Mouse (Mus musculus): Measurements from ENCODE around the gene C1qtnf1. TPM values are rescaled to one million over a fixed set of nuclear protein-coding genes. Genes with fewer than 3 reads are reported as not detected.

C1qtnf1 gene
- polyA plus RNA-seq, 1 experiment from 2014 or later: 8.2 TPM

- peak overlapping the region; percentile 58 for H3K9ac ChIP-seq (ENCODE audit: low read length)
- H3K9me3 ChIP-seq (ENCODE audit: control insufficient read depth, low read length): no peaks in the 10 kb centered on the region
- H3K4me1 ChIP-seq (replicated peaks; ENCODE audit: control insufficient read depth, insufficient read depth, low read length): peaks cover 45% of the 10 kb centered on the region
- WGBS: 28% methylated on average over 8 of the region's 8 CpGs
- no peaks in the 10 kb centered on the region for H3K27me3 ChIP-seq (ENCODE audit: control insufficient read depth, insufficient read depth, low read depth, low read length)
- peak overlapping the region; percentile 83 for H3K27ac ChIP-seq (ENCODE audit: low read length)
- ATAC-seq (ENCODE audit: low read depth): 0 out of 2 replicates have a peak, but pooled peaks have one; percentile 8
- H3K36me3 ChIP-seq (ENCODE audit: control insufficient read depth, insufficient read depth, low read length): no peaks in the 10 kb centered on the region
- peak overlapping the region; percentile 53 for H3K4me2 ChIP-seq (ENCODE audit: low read depth, low read length)
- H3K4me3 ChIP-seq (ENCODE audit: low read length): peak overlapping the region; percentile 40
These were observed 1.1 kb downstream of the C1qtnf1 start for GRCm38 (mm10) chr11:118428944-118429709.

- peak overlapping the region; percentile 23; the same call in 1 of the 2 replicates for H3K27ac ChIP-seq (ENCODE audit: low read length)
- H3K36me3 ChIP-seq (ENCODE audit: control insufficient read depth, insufficient read depth, low read length): no peaks in the 10 kb centered on the region
- H3K4me1 ChIP-seq (replicated peaks; ENCODE audit: control insufficient read depth, insufficient read depth, low read length): peaks cover 36% of the 10 kb centered on the region
- no peaks in the 10 kb centered on the region for H3K27me3 ChIP-seq (ENCODE audit: control insufficient read depth, insufficient read depth, low read depth, low read length)
- H3K9me3 ChIP-seq (ENCODE audit: control insufficient read depth, low read length): no peaks in the 10 kb centered on the region
- H3K4me2 ChIP-seq (ENCODE audit: low read depth, low read length): no peak overlapping the region
- no peak overlapping the region for H3K4me3 ChIP-seq (ENCODE audit: low read length)
- H3K9ac ChIP-seq (ENCODE audit: low read length): no peak overlapping the region
- 19% methylated on average over 4 of the region's 4 CpGs for WGBS
- ATAC-seq (ENCODE audit: low read depth): no peak
These were observed 2.4 kb downstream of the C1qtnf1 start for GRCm38 (mm10) chr11:118430291-118430885.

GRCm38 (mm10) chr11:118431100-118431948, 3.3 kb downstream of the C1qtnf1 start:
- Histone ChIP-seq H3K27ac (ENCODE audit: low read length) (no peak overlapping the region), H3K4me3 (ENCODE audit: low read length) (no peak overlapping the region), H3K9ac (ENCODE audit: low read length) (no peak overlapping the region), H3K9me3 (ENCODE audit: control insufficient read depth, low read length) (no peaks in the 10 kb centered on the region), H3K4me2 (ENCODE audit: low read depth, low read length) (no peak overlapping the region), H3K27me3 (ENCODE audit: control insufficient read depth, insufficient read depth, low read depth, low read length) (no peaks in the 10 kb centered on the region), H3K36me3 (ENCODE audit: control insufficient read depth, insufficient read depth, low read length) (no peaks in the 10 kb centered on the region), H3K4me1 (replicated peaks; ENCODE audit: control insufficient read depth, insufficient read depth, low read length) (peaks cover 36% of the 10 kb centered on the region)
- WGBS: 75% methylated on average over 16 of the region's 16 CpGs
- ATAC-seq (ENCODE audit: low read depth): no peak

GRCm38 (mm10) chr11:118433398-118433868, 5.4 kb downstream of the C1qtnf1 start:
- WGBS: 37% methylated on average over 10 of the region's 10 CpGs
- peak; percentile 37 for ATAC-seq (ENCODE audit: low read depth)
- peak overlapping the region; percentile 32 for H3K9ac ChIP-seq (ENCODE audit: low read length)
- no peaks in the 10 kb centered on the region for H3K27me3 ChIP-seq (ENCODE audit: control insufficient read depth, insufficient read depth, low read depth, low read length)
- H3K4me1 ChIP-seq (replicated peaks; ENCODE audit: control insufficient read depth, insufficient read depth, low read length): peaks cover 30% of the 10 kb centered on the region
- H3K4me2 ChIP-seq (ENCODE audit: low read depth, low read length): peak overlapping the region; percentile 52
- H3K36me3 ChIP-seq (ENCODE audit: control insufficient read depth, insufficient read depth, low read length): no peaks in the 10 kb centered on the region
- H3K9me3 ChIP-seq (ENCODE audit: control insufficient read depth, low read length): no peaks in the 10 kb centered on the region
- H3K4me3 ChIP-seq (ENCODE audit: low read length): peak overlapping the region; percentile 33
- H3K27ac ChIP-seq (ENCODE audit: low read length): peak overlapping the region; percentile 56

GRCm38 (mm10) chr11:118434093-118434492, 6.1 kb downstream of the C1qtnf1 start:
- Histone ChIP-seq H3K9me3 (ENCODE audit: control insufficient read depth, low read length) (no peaks in the 10 kb centered on the region), H3K4me3 (ENCODE audit: low read length) (peak overlapping the region; percentile 33), H3K27me3 (ENCODE audit: control insufficient read depth, insufficient read depth, low read depth, low read length) (no peaks in the 10 kb centered on the region), H3K4me1 (replicated peaks; ENCODE audit: control insufficient read depth, insufficient read depth, low read length) (peaks cover 31% of the 10 kb centered on the region), H3K4me2 (ENCODE audit: low read depth, low read length) (peak overlapping the region; percentile 52), H3K9ac (ENCODE audit: low read length) (peak overlapping the region; percentile 32), H3K36me3 (ENCODE audit: control insufficient read depth, insufficient read depth, low read length) (no peaks in the 10 kb centered on the region), H3K27ac (ENCODE audit: low read length) (peak overlapping the region; percentile 56)
- ATAC-seq (ENCODE audit: low read depth): no peak
- WGBS: 35% methylated on average over 13 of the region's 13 CpGs

GRCm38 (mm10) chr11:118436471-118436935, 8.5 kb downstream of the C1qtnf1 start:
- ATAC-seq (ENCODE audit: low read depth): no peak
- H3K4me1 ChIP-seq (replicated peaks; ENCODE audit: control insufficient read depth, insufficient read depth, low read length): peaks cover 22% of the 10 kb centered on the region
- no peaks in the 10 kb centered on the region for H3K36me3 ChIP-seq (ENCODE audit: control insufficient read depth, insufficient read depth, low read length)
- H3K4me2 ChIP-seq (ENCODE audit: low read depth, low read length): no peak overlapping the region
- no peaks in the 10 kb centered on the region for H3K27me3 ChIP-seq (ENCODE audit: control insufficient read depth, insufficient read depth, low read depth, low read length)
- 27% methylated on average over 6 of the region's 6 CpGs for WGBS
- no peak overlapping the region for H3K4me3 ChIP-seq (ENCODE audit: low read length)
- no peak overlapping the region for H3K9ac ChIP-seq (ENCODE audit: low read length)
- H3K9me3 ChIP-seq (ENCODE audit: control insufficient read depth, low read length): no peaks in the 10 kb centered on the region
- H3K27ac ChIP-seq (ENCODE audit: low read length): no peak overlapping the region

GRCm38 (mm10) chr11:118438665-118439414, 10.8 kb downstream of the C1qtnf1 start:
- H3K9me3 ChIP-seq (ENCODE audit: control insufficient read depth, low read length): no peaks in the 10 kb centered on the region
- H3K36me3 ChIP-seq (ENCODE audit: control insufficient read depth, insufficient read depth, low read length): no peaks in the 10 kb centered on the region
- no peaks in the 10 kb centered on the region for H3K27me3 ChIP-seq (ENCODE audit: control insufficient read depth, insufficient read depth, low read depth, low read length)
- H3K27ac ChIP-seq (ENCODE audit: low read length): peak overlapping the region; percentile 65
- no peak overlapping the region for H3K4me2 ChIP-seq (ENCODE audit: low read depth, low read length)
- 30% methylated on average over 11 of the region's 11 CpGs for WGBS
- peak; percentile 62 for ATAC-seq (ENCODE audit: low read depth)
- H3K9ac ChIP-seq (ENCODE audit: low read length): 0 out of 2 replicates have a peak overlapping the region, but pooled peaks have one; percentile 21
- no peak overlapping the region for H3K4me3 ChIP-seq (ENCODE audit: low read length)
- H3K4me1 ChIP-seq (replicated peaks; ENCODE audit: control insufficient read depth, insufficient read depth, low read length): peaks cover 19% of the 10 kb centered on the region

- H3K4me2 ChIP-seq (ENCODE audit: low read depth, low read length): no peak overlapping the region
- H3K4me1 ChIP-seq (replicated peaks; ENCODE audit: control insufficient read depth, insufficient read depth, low read length): peaks cover 10% of the 10 kb centered on the region
- WGBS: 42% methylated on average over 13 of the region's 13 CpGs
- no peak overlapping the region for H3K27ac ChIP-seq (ENCODE audit: low read length)
- H3K27me3 ChIP-seq (ENCODE audit: control insufficient read depth, insufficient read depth, low read depth, low read length): no peaks in the 10 kb centered on the region
- H3K4me3 ChIP-seq (ENCODE audit: low read length): no peak overlapping the region
- no peaks in the 10 kb centered on the region for H3K9me3 ChIP-seq (ENCODE audit: control insufficient read depth, low read length)
- no peak overlapping the region for H3K9ac ChIP-seq (ENCODE audit: low read length)
- ATAC-seq (ENCODE audit: low read depth): peak; percentile 15; the same call in 1 of the 2 replicates
- H3K36me3 ChIP-seq (ENCODE audit: control insufficient read depth, insufficient read depth, low read length): no peaks in the 10 kb centered on the region
These were observed 14.7 kb downstream of the C1qtnf1 start for GRCm38 (mm10) chr11:118442691-118443090.

Data from lung, embryonic 16.5 days (tissue).